Mouse (Mus musculus): ENCODE measurements around the gene Tubb4b.

DNA sequence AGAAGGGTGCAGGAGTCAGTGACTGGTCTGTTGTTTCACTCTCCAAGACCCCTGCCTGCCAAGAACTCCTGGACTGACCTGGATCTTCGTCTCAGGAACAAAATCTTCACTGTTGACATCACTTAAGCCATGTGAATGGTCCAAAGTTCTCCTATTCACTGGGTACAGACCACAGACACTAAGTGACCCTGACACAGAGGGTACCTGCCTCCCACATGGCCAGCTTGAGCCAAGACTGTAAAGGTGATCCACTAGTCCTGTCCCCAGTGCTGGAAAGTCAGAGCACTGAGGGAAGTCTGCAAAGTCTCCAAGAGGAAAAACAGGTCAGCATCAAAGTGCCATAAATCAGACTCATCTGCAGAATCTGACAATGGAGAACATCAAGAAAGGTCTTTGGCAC, 16.9 kb downstream of the Tubb4b start:
- TF ChIP-seq POLR2A (IDR thresholded peaks at IDR 0.05; ENCODE audit: insufficient read depth, low read depth, low read length), result no peak
- no peak for TF ChIP-seq CTCF (IDR thresholded peaks at IDR 0.05; ENCODE audit: insufficient read depth, low read depth, low read length)

All from olfactory bulb, adult 2 months (tissue).